ENCODE assay signal across 13 mouse cellular contexts in the genomic region with DNA sequence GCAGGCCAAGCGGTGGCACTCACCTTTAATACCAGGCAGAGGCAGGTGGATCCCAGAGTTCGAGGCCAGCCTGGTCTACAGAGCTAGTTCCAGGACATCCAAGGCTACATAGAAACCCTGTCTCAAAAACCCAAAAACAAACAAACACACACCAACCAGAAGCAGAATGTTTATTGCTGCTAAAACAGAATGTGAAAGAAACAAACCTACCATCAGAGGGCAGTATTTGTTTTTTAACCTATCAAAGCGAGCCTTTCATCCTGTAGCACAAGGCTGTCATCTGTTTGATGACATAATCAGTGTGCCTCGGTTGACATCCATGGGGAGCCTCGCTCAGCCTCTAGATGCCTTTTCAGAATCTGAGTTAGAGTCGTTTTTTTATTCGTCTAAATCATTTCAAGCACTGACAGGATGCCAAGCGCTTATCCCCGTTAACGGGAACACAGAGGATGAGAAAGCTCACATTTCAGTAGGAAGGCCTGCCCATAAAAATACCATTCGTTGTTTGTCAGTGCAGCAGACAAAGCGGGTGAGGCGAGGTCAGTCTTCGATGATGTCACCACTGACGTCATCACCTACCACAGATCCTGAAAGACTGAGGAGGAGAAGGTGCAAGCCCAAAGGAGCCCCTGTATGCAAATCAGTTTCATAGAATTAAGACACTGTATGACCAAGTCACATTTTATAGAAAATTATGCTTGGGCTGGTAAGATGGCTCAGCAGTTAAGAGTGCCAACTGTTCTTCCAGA. TPM values are rescaled to one million over a fixed set of nuclear protein-coding genes. Genes with fewer than 3 reads are reported as not detected.
DNase-seq lines count a peak whose midpoint lies in the region; ATAC-seq and TF ChIP-seq lines count a peak whose summit lies in the region.
"Had no signal": no experiment of that assay in that cellular context is flagged by ENCODE, and none has a peak within 500 bp of the region (broad histone marks: within the 10 kb centered on the region; RNA-seq: fewer than 3 reads in every experiment).

No protein-coding gene starts in this region.

- no peak overlapping the region for H3K4me2 ChIP-seq in forebrain, postnatal 0 days (ENCODE audit: low read depth)
- H3K4me2 ChIP-seq in forebrain, embryonic 12.5 days: no peak overlapping the region
- no peak overlapping the region for H3K4me2 ChIP-seq in lung, embryonic 14.5 days
- H3K4me2 ChIP-seq: intestine, embryonic 15.5 days; liver, embryonic 15.5 days had no signal

- H3K4me3 ChIP-seq in forebrain, postnatal 0 days (ENCODE audit: low read depth, low read length): no peak overlapping the region
- no peak overlapping the region for H3K4me3 ChIP-seq in forebrain, embryonic 12.5 days (replicated peaks)
- H3K4me3 ChIP-seq in lung, embryonic 14.5 days (ENCODE audit: low read depth, low read length): no peak overlapping the region
- H3K4me3 ChIP-seq in lung, adult 2 months (replicated peaks; ENCODE audit: extremely low read depth, low read depth, low read length): no peak overlapping the region
- H3K4me3 ChIP-seq in E14TG2a.4 (replicated peaks; ENCODE audit: low read length): no peak overlapping the region
- H3K4me3 ChIP-seq: intestine, embryonic 15.5 days; liver, embryonic 15.5 days; myocyte had no signal

- no peak overlapping the region for H3K27ac ChIP-seq in forebrain, postnatal 0 days (ENCODE audit: low read depth, low read length)
- H3K27ac ChIP-seq in forebrain, embryonic 12.5 days: no peak overlapping the region
- no peak overlapping the region for H3K27ac ChIP-seq in lung, embryonic 14.5 days (ENCODE audit: low read depth)
- H3K27ac ChIP-seq: intestine, embryonic 15.5 days; liver, embryonic 15.5 days had no signal

- H3K9me3 ChIP-seq in forebrain, postnatal 0 days (ENCODE audit: low read length): no peaks in the 10 kb centered on the region
- no peaks in the 10 kb centered on the region for H3K9me3 ChIP-seq in forebrain, embryonic 12.5 days
- H3K9me3 ChIP-seq in lung, embryonic 14.5 days (ENCODE audit: low read depth, low read length): no peaks in the 10 kb centered on the region
- H3K9me3 ChIP-seq in E14TG2a.4 (ENCODE audit: low read length): no peaks in the 10 kb centered on the region
- H3K9me3 ChIP-seq: intestine, embryonic 15.5 days; liver, embryonic 15.5 days had no signal

- peaks cover 19% of the 10 kb centered on the region for H3K36me3 ChIP-seq in forebrain, postnatal 0 days (ENCODE audit: insufficient read depth)
- peaks cover 19% of the 10 kb centered on the region for H3K36me3 ChIP-seq in forebrain, embryonic 12.5 days (replicated peaks)
- H3K36me3 ChIP-seq in lung, embryonic 14.5 days (ENCODE audit: insufficient read depth): peaks cover 16% of the 10 kb centered on the region; the same call in 1 of the 2 replicates
- 0 out of 2 replicates have a peak, but pooled peaks cover 16% of the 10 kb centered on the region for H3K36me3 ChIP-seq in E14TG2a.4 (ENCODE audit: insufficient read depth, low read length)
- H3K36me3 ChIP-seq: liver, embryonic 15.5 days had no signal

- no peak overlapping the region for H3K9ac ChIP-seq in forebrain, postnatal 0 days
- H3K9ac ChIP-seq in forebrain, embryonic 12.5 days: no peak overlapping the region
- H3K9ac ChIP-seq in lung, embryonic 14.5 days: no peak overlapping the region
- H3K9ac ChIP-seq: intestine, embryonic 15.5 days; liver, embryonic 15.5 days had no signal

- peak; percentile 20 for DNase-seq in forebrain, postnatal 0 days
- DNase-seq in lung, embryonic 14.5 days: peak; percentile 50
- DNase-seq in lung, adult 2 months: no peak
- peak; percentile 19 for DNase-seq in retina, postnatal 1 day
- no peak for DNase-seq in spleen, adult 18-20 months
- DNase-seq in frontal cortex, postnatal 36 days (ENCODE audit: low spot score in 2 of 2): no peak
- DNase-seq: cerebellum, adult 11-12 months; right cerebral cortex, adult 18-20 months had no signal

- WGBS in forebrain, postnatal 0 days: 65% methylated on average over 15 of the region's 15 CpGs
- 80% methylated on average over 15 of the region's 15 CpGs for WGBS in forebrain, embryonic 12.5 days
- WGBS in lung, embryonic 14.5 days: 73% methylated on average over 15 of the region's 15 CpGs
- WGBS in lung, adult 2 months: 55% methylated on average over 15 of the region's 15 CpGs

- peak; percentile 32; the same call in 1 of the 2 replicates for ATAC-seq in forebrain, postnatal 0 days
- ATAC-seq in forebrain, embryonic 12.5 days (ENCODE audit: low FRiP score): no peak
- no peak for ATAC-seq in lung, embryonic 14.5 days (ENCODE audit: insufficient read depth)
- ATAC-seq: intestine, embryonic 15.5 days had no signal

- H3K4me1 ChIP-seq in forebrain, postnatal 0 days (ENCODE audit: insufficient read depth): no peaks in the 10 kb centered on the region
- no peaks in the 10 kb centered on the region for H3K4me1 ChIP-seq in forebrain, embryonic 12.5 days
- no peaks in the 10 kb centered on the region for H3K4me1 ChIP-seq in lung, embryonic 14.5 days (ENCODE audit: insufficient read depth)
- H3K4me1 ChIP-seq in lung, adult 2 months (ENCODE audit: control insufficient read depth, insufficient read depth, low read length): peaks cover 3% of the 10 kb centered on the region; the same call in 1 of the 2 replicates
- peaks cover 51% of the 10 kb centered on the region for H3K4me1 ChIP-seq in E14TG2a.4 (replicated peaks; ENCODE audit: low read depth, low read length)
- H3K4me1 ChIP-seq: intestine, embryonic 15.5 days had no signal

- H3K27me3 ChIP-seq in forebrain, postnatal 0 days (ENCODE audit: insufficient read depth, low read length): no peaks in the 10 kb centered on the region; the same call in 1 of the 2 replicates
- no peaks in the 10 kb centered on the region for H3K27me3 ChIP-seq in forebrain, embryonic 12.5 days
- no peaks in the 10 kb centered on the region for H3K27me3 ChIP-seq in lung, embryonic 14.5 days (ENCODE audit: insufficient read depth, low read length)
- H3K27me3 ChIP-seq in E14TG2a.4 (ENCODE audit: insufficient read depth, low read length): no peaks in the 10 kb centered on the region
- H3K27me3 ChIP-seq: intestine, embryonic 15.5 days; liver, embryonic 15.5 days had no signal

- no peak; the same call in 1 of the 2 replicates for TF ChIP-seq CTCF in forebrain, postnatal 0 days (IDR thresholded peaks at IDR 0.05; ENCODE audit: low read depth)
- TF ChIP-seq CTCF in lung, embryonic 14.5 days (IDR thresholded peaks at IDR 0.05; ENCODE audit: low read depth): no peak
- TF ChIP-seq CTCF in lung, adult 2 months (IDR thresholded peaks at IDR 0.05; ENCODE audit: insufficient read depth, low read length): no peak
- peak; percentile 23 for TF ChIP-seq CTCF in E14TG2a.4 (conservative IDR thresholded peaks at IDR 0.05; ENCODE audit: low read length)

- TF ChIP-seq POLR2A in lung, adult 2 months (IDR thresholded peaks at IDR 0.05; ENCODE audit: borderline replicate concordance, extremely low read depth, low read depth, low read length): no peak

RNA-seq across cellular contexts. Expression of a gene that starts 11.5 kb away (rescaled TPM):
- total RNA-seq in forebrain, postnatal 0 days (2014; rRNA removed): 43.6 and 51.5 TPM in 2 replicates
- 61.0 and 64.8 TPM in 2 replicates for polyA plus RNA-seq in forebrain, postnatal 0 days (2015; fragmentation: Nextera tagmentation; extraction: Ambion mirVana)
- polyA plus RNA-seq in forebrain, embryonic 12.5 days (2016; fragmentation: Nextera tagmentation; extraction: Ambion mirVana): 39.7 and 43.8 TPM in 2 replicates
- 29.0 and 33.9 TPM in 2 replicates for polyA plus RNA-seq in lung, embryonic 14.5 days (2014; fragmentation: Nextera tagmentation; extraction: Ambion mirVana)
- polyA plus RNA-seq in lung, adult 2 months (2012; rRNA removed): 7.8 and 9.2 TPM in 2 replicates

RNA-seq across cellular contexts. Expression of a gene that starts 11.6 kb away (rescaled TPM):
- total RNA-seq in forebrain, postnatal 0 days (2014; rRNA removed): 71.7 and 102 TPM in 2 replicates
- polyA plus RNA-seq in forebrain, postnatal 0 days (2015; fragmentation: Nextera tagmentation; extraction: Ambion mirVana): 113 and 133 TPM in 2 replicates
- polyA plus RNA-seq in forebrain, embryonic 12.5 days (2016; fragmentation: Nextera tagmentation; extraction: Ambion mirVana): 127 and 133 TPM in 2 replicates
- polyA plus RNA-seq in lung, embryonic 14.5 days (2014; fragmentation: Nextera tagmentation; extraction: Ambion mirVana): 105 and 111 TPM in 2 replicates
- polyA plus RNA-seq in lung, adult 2 months (2012; rRNA removed): 19.6 and 20.0 TPM in 2 replicates

RNA-seq across cellular contexts. Expression of a gene that starts 32.0 kb away (rescaled TPM):
- total RNA-seq in forebrain, postnatal 0 days (2014; rRNA removed): 35.9 and 41.1 TPM in 2 replicates
- 23.3 and 29.4 TPM in 2 replicates for polyA plus RNA-seq in forebrain, postnatal 0 days (2015; fragmentation: Nextera tagmentation; extraction: Ambion mirVana)
- 57.1 and 59.1 TPM in 2 replicates for polyA plus RNA-seq in forebrain, embryonic 12.5 days (2016; fragmentation: Nextera tagmentation; extraction: Ambion mirVana)
- polyA plus RNA-seq in lung, embryonic 14.5 days (2014; fragmentation: Nextera tagmentation; extraction: Ambion mirVana): 38.2 and 39.8 TPM in 2 replicates
- 19.2 and 22.5 TPM in 2 replicates for polyA plus RNA-seq in lung, adult 2 months (2012; rRNA removed)

RNA-seq across cellular contexts. Expression of a gene that starts 54.3 kb away (rescaled TPM):
- total RNA-seq in forebrain, postnatal 0 days (2014; rRNA removed): 10.2 and 12.5 TPM in 2 replicates
- 6.4 and 7.6 TPM in 2 replicates for polyA plus RNA-seq in forebrain, postnatal 0 days (2015; fragmentation: Nextera tagmentation; extraction: Ambion mirVana)
- 6.8 and 7.4 TPM in 2 replicates for polyA plus RNA-seq in forebrain, embryonic 12.5 days (2016; fragmentation: Nextera tagmentation; extraction: Ambion mirVana)
- polyA plus RNA-seq in lung, embryonic 14.5 days (2014; fragmentation: Nextera tagmentation; extraction: Ambion mirVana): 37.6 and 42.6 TPM in 2 replicates
- polyA plus RNA-seq in lung, adult 2 months (2012; rRNA removed): 40.6 and 40.9 TPM in 2 replicates
- polyA plus RNA-seq: myocyte had no signal

Comparison
In these comparisons a context has a peak if more than half of its experiments do, and no peak if none do; other contexts are left out.
1. DNase-seq: peak in forebrain, postnatal 0 days (single experiment), lung, embryonic 14.5 days (single experiment) and retina, postnatal 1 day (single experiment); none in lung, adult 2 months (single experiment), spleen, adult 18-20 months (0 of 2) and frontal cortex, postnatal 36 days (0 of 2).